Comparison of ENCODE assay signal across 8 mouse cellular contexts in the genomic region with DNA sequence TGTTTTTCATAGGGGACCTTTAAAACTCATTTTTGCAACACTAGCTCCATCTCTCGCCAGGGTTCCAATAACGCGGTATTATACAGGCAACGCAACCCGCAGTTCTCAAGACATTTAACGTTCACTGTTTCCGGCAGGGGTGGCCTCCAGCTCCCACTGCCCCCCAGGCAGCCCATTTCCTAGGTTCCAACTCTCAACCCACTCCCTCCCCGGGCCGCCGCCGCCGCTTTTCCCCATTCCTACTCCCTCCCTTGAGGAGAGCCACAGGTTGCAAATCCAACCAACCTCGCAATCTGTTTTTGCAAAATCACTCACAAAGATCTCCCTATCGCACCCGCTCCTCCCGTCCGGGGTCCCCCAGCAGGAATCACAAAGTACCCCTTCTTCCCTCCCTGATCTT. TPM values are rescaled to one million over a fixed set of nuclear protein-coding genes. Genes with fewer than 3 reads are reported as not detected.
DNase-seq lines count a peak whose midpoint lies in the region; ATAC-seq and TF ChIP-seq lines count a peak whose summit lies in the region.

No protein-coding gene starts in this region.

- intact Hi-C loops in heart, postnatal 14 days (cut with DNase I): loop anchor here (5.0 to 10.0 kb wide), 6 partner anchors 295 to 748 kb away; a partner anchor contains a TSS

- peak overlapping the region; percentile 72 for H3K4me3 ChIP-seq in limb, embryonic 14.5 days (replicated peaks; ENCODE audit: low read length)
- H3K4me3 ChIP-seq in neural tube, embryonic 13.5 days: peak overlapping the region; percentile 58

- no peak for ATAC-seq in CD4-positive, CD25-positive, alpha-beta regulatory T cell, adult 4 months
- ATAC-seq in limb, embryonic 14.5 days (ENCODE audit: low FRiP score, low read depth): no peak
- no peak for ATAC-seq in neural tube, embryonic 13.5 days (ENCODE audit: low read depth)

- H3K27me3 ChIP-seq in limb, embryonic 14.5 days (ENCODE audit: control insufficient read depth, insufficient read depth, low read length): peaks cover 2% of the 10 kb centered on the region; the same call in 1 of the 2 replicates
- H3K27me3 ChIP-seq in neural tube, embryonic 13.5 days: peaks cover 33% of the 10 kb centered on the region

- WGBS in limb, embryonic 14.5 days: under 1% methylated on average over 17 of the region's 17 CpGs
- under 1% methylated on average over 17 of the region's 17 CpGs for WGBS in neural tube, embryonic 13.5 days

- peaks cover 41% of the 10 kb centered on the region for H3K4me1 ChIP-seq in limb, embryonic 14.5 days (ENCODE audit: control insufficient read depth, insufficient read depth, low read length)
- H3K4me1 ChIP-seq in neural tube, embryonic 13.5 days (replicated peaks): peaks cover 64% of the 10 kb centered on the region

- TF ChIP-seq POLR2A in limb, embryonic 14.5 days (IDR thresholded peaks at IDR 0.05; ENCODE audit: borderline replicate concordance, extremely low read depth, insufficient read depth, insufficient read length): no peak

- peak overlapping the region; percentile 85 for H3K9ac ChIP-seq in limb, embryonic 14.5 days (ENCODE audit: low read depth, low read length, severe bottlenecking)
- peak overlapping the region; percentile 83 for H3K9ac ChIP-seq in neural tube, embryonic 13.5 days

- no peaks in the 10 kb centered on the region for H3K9me3 ChIP-seq in limb, embryonic 14.5 days (ENCODE audit: control insufficient read depth, low read length)
- H3K9me3 ChIP-seq in neural tube, embryonic 13.5 days: no peaks in the 10 kb centered on the region

- H3K27ac ChIP-seq in limb, embryonic 14.5 days (replicated peaks; ENCODE audit: low read depth, low read length): no peak overlapping the region
- no peak overlapping the region for H3K27ac ChIP-seq in neural tube, embryonic 13.5 days (replicated peaks)

- DNase-seq in CD4-positive, CD25-positive, alpha-beta regulatory T cell, adult 2 months (ENCODE audit: low read depth, low spot score): peak; percentile 58
- DNase-seq in B cell, adult 2 months: peak; percentile 41 to 50
- DNase-seq in embryo, embryonic 11 days: peak; percentile 41
- peak; percentile 49 for DNase-seq in heart, postnatal 14 days
- DNase-seq in limb, embryonic 14.5 days (ENCODE audit: low spot score): no peak
- no peak for DNase-seq in right cerebral cortex, adult 18-20 months

- no peaks in the 10 kb centered on the region for H3K36me3 ChIP-seq in limb, embryonic 14.5 days (ENCODE audit: control insufficient read depth, insufficient read depth, low read length)
- no peaks in the 10 kb centered on the region for H3K36me3 ChIP-seq in neural tube, embryonic 13.5 days

- H3K4me2 ChIP-seq in limb, embryonic 14.5 days (replicated peaks; ENCODE audit: low read depth, low read length, severe bottlenecking): peak overlapping the region; percentile 97
- peak overlapping the region; percentile 86 for H3K4me2 ChIP-seq in neural tube, embryonic 13.5 days

RNA-seq across cellular contexts. Expression of a gene that starts 1.4 kb away (rescaled TPM):
- polyA plus RNA-seq in CD4-positive, CD25-positive, alpha-beta regulatory T cell, adult 4 months (2017; shearing (Covaris generic)): not detected
- not detected for total RNA-seq in heart, postnatal 14 days (2021)
- polyA plus RNA-seq in limb, embryonic 14.5 days (2012; rRNA removed): not detected in 2 replicates
- not detected in 2 replicates for polyA plus RNA-seq in limb, embryonic 14.5 days (2014; fragmentation: Nextera tagmentation; extraction: Ambion mirVana)
- not detected in 2 replicates for polyA plus RNA-seq in neural tube, embryonic 13.5 days (2015; fragmentation: Nextera tagmentation; extraction: Ambion mirVana)

RNA-seq across cellular contexts. Expression of a gene that starts 1.8 kb away (rescaled TPM):
- 10 to 100 TPM in 1 of 2 experiments, 1 to 10 TPM in 1; 6.2 to 23.8 TPM for polyA plus RNA-seq in CD4-positive, CD25-positive, alpha-beta regulatory T cell, adult 4 months (2017; shearing (Covaris generic))
- total RNA-seq in heart, postnatal 14 days (2021): 10 to 100 TPM; 14.9 to 17.4 TPM
- 10.8 and 11.9 TPM in 2 replicates for polyA plus RNA-seq in limb, embryonic 14.5 days (2012; rRNA removed)
- polyA plus RNA-seq in limb, embryonic 14.5 days (2014; fragmentation: Nextera tagmentation; extraction: Ambion mirVana): 2.5 and 2.7 TPM in 2 replicates
- polyA plus RNA-seq in neural tube, embryonic 13.5 days (2015; fragmentation: Nextera tagmentation; extraction: Ambion mirVana): 0.37 and 0.53 TPM in 2 replicates

RNA-seq across cellular contexts. Expression of a gene that starts 54.7 kb away (rescaled TPM):
- polyA plus RNA-seq in CD4-positive, CD25-positive, alpha-beta regulatory T cell, adult 4 months (2017; shearing (Covaris generic)): under 1 TPM; 0.13 to 0.33 TPM
- total RNA-seq in heart, postnatal 14 days (2021): not detected
- polyA plus RNA-seq in limb, embryonic 14.5 days (2012; rRNA removed): not detected in 2 replicates
- polyA plus RNA-seq in limb, embryonic 14.5 days (2014; fragmentation: Nextera tagmentation; extraction: Ambion mirVana): not detected in 2 replicates
- not detected in 2 replicates for polyA plus RNA-seq in neural tube, embryonic 13.5 days (2015; fragmentation: Nextera tagmentation; extraction: Ambion mirVana)

Comparison
In these comparisons a context has a peak if more than half of its experiments do, and no peak if none do; other contexts are left out.
1. DNase-seq: peak in CD4-positive, CD25-positive, alpha-beta regulatory T cell, adult 2 months (single experiment), B cell, adult 2 months (2 of 2), embryo, embryonic 11 days (single experiment) and heart, postnatal 14 days (2 of 2); none in limb, embryonic 14.5 days (single experiment) and right cerebral cortex, adult 18-20 months (single experiment).